Mouse (Mus musculus) heart, postnatal 0 days (tissue): Measurements from ENCODE around the gene Olfr10.

Source experiments
- CTCF ChIP-seq: IDR thresholded peaks from 2 replicates; pipeline ENCODE4 v1.5.1; 2016; ENCODE audit warnings: antibody characterized with exemption, control low read depth, low read depth
- EP300 ChIP-seq: IDR thresholded peaks from 2 replicates; pipeline ENCODE4 v1.6.1; 2016; ENCODE audit warnings: antibody characterized with exemption, low read depth

DNA sequence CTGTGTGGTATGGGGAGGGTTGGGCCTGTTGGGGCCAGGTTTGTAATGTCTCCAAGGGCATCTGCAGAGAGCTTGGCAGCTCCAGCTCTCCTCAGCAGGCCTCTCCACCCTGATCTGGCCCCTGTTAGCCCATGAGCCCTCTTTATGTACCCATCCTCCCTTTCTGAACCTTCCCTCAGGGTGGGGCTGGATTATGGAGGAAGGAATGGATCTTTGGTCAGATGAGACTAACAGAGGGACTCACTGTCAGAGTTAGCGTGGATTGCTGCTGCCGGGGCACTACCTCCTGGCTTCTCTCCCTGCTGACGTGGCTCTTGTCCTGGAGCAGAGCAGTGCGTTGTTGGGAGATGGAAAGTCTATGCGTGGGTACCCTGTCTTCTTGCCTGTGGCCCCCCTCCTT is 42.3 kb upstream of the Olfr10 start:
- no peak for TF ChIP-seq EP300
- TF ChIP-seq CTCF, result no peak
